Mouse (Mus musculus) erythroblast, embryonic 14.5 days (primary cell): Measurements from ENCODE around the gene Ncoa3.

Experiments used
- GATA1 ChIP-seq: IDR thresholded peaks from 2 replicates; pipeline ENCODE4 v1.6.1; 2012; ENCODE audit warnings: low read length, inconsistent platforms, mixed read lengths
- TAL1 ChIP-seq: IDR thresholded peaks from 3 replicates; pipeline ENCODE4 v1.6.1; 2012; ENCODE audit warnings: low read length, inconsistent platforms, mixed read lengths

DNA sequence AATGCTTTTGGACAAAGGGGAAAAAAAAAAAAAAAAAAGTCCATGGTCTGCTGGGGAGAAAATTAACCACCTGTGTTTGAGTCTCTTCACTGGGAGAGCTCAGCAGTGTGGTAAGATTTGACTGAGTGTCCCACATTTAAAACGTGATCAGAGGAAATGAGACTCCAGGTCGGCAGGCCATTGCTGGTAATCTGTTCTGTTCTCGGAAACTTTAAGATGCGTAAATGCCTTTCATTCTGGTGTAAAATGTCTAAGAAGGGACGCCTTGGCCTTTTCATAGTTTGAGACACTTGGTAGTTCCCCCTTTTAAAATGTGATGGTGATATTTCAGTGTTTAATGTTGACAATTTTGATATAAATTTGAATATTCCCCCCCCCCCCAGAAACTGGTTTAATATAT, 7.8 kb downstream of the Ncoa3 start:
- TF ChIP-seq GATA1 (no peak), TAL1 (no peak)
